Mouse (Mus musculus) left cerebral cortex, adult 9 months (tissue): ENCODE data around the gene Pjvk.

Experiments used
- DNase-seq, 2 experiments: peaks; one replicate each; pipeline ENCODE4 v3.0.0; 2022; ENCODE audit warnings: low spot score in 2 of 2

The Pjvk gene

GRCm38 (mm10) chr2:76667200-76667599, 18.9 kb downstream of the Pjvk start:
- DNase-seq, result no peak

GRCm38 (mm10) chr2:76671641-76672040, 23.4 kb downstream of the Pjvk start:
- DNase-seq, result no peak

GRCm38 (mm10) chr2:76672134-76672745, 24.0 kb downstream of the Pjvk start:
- DNase-seq, result no peak

DNA sequence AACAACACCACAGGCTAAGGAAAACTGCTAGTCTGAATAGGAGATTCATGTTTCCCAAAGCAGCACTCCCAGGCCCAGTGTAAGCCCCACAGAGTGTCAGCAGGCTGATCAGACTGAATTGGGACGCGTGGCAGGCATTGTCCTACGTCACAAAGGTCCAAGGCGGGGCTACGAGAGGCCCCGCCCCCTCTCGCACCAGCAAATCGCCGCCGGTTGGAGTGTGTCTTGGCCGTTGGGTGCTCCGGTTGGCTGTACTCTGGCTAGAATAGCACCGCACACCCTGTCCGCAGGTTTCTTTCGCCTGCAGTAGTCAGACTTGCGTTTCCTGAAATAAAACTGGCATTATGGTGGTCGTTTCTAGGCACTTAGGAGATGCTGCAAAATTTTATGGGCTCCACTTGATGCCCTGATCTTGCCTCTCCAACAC, 24.7 kb downstream of the Pjvk start, which contains the start of gene Fkbp7:
Gene Fkbp7 (minus strand): TSS at position 151 of the 427 bp plus-strand sequence.
- DNase-seq, result peak; percentile 66 to 91

DNA sequence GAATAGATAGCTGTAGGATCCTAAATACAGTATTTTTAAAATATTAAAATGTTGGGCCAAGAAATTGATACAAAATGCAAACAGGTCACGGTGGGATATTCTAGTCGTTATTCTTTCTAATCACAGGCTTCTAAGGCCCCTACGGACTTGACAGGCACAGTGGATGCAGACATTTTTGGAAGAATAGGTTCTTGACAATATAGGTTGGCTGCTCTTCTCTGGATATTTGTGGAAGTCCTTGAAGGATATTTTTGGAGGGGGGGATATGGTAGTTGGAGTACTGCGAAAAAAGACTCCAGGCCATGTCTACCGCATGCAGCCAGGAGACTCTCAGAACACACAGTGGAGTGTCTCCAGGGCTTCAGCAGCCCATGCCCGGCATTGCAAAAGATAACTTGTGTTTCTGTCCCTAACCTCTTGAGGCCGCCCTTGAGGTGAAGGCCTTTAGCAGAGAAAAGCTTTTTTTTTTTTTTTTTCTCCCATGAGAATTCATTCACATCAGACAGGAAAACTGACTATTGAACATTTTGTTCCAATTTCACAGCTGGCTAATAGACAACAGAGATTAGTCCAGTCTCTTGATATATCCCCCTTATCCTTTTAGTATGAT, 25.3 kb downstream of the Pjvk start:
- no peak for DNase-seq

- DNase-seq, result peak; percentile 36 to 80
Observed at GRCm38 (mm10) chr2:76674725-76675427, 26.6 kb downstream of the Pjvk start, which contains the start of gene Plekha3. Gene Plekha3, plus strand, starts transcription at chr2:76675281.

GRCm38 (mm10) chr2:76675451-76675850, 27.2 kb downstream of the Pjvk start:
- DNase-seq, result no peak

DNA sequence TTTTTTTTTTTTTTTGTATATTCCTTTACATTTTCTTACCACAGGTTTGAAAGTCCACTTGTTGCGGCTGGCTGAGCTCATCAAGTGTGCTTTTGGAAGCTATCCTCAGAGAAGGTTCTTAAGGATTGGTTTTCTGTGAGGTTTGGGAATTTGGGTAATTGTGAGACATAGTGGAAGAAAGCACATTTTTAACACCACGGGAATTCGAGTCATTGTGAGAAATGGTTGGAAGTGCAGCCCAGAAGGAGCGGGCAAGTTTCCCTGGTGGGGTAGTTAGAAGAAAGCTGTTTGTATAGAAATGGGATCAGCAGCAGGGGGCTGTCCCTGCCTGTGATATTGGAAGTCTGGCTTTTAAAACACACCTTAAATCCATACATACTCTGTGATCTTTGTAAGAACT, 27.7 kb downstream of the Pjvk start:
- no peak for DNase-seq

GRCm38 (mm10) chr2:76676401-76677226, 28.3 kb downstream of the Pjvk start:
- no peak for DNase-seq

- no peak for DNase-seq
Observed at GRCm38 (mm10) chr2:76682301-76682700, 34.0 kb downstream of the Pjvk start.

DNA sequence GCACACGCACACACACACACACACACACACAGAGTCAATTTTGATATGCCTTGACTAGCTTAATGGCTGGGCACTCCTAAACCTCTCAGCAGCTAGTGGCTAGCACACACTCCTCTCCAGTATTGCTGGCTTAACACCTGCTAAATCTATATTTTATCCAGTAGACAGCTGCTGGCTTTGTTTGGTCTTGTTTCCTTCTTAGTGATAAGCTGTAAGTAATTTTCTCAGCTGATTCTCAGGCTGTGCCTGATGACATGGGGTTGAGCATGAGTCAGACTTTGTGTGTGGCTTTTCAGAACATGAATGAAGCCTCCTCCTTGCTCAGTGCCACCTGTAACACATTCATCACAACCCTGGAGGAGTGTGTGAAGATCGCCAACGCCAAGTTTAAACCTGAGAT, 38.7 kb downstream of the Pjvk start:
- DNase-seq, result no peak

- DNase-seq, result no peak
Observed at GRCm38 (mm10) chr2:76687608-76688007, 39.3 kb downstream of the Pjvk start.

GRCm38 (mm10) chr2:76688162-76688561, 39.9 kb downstream of the Pjvk start:
- no peak for DNase-seq

- DNase-seq, result no peak
Observed at GRCm38 (mm10) chr2:76690436-76691204, 42.3 kb downstream of the Pjvk start.

- no peak for DNase-seq
Observed at GRCm38 (mm10) chr2:76693765-76694164, 45.5 kb downstream of the Pjvk start.

DNA sequence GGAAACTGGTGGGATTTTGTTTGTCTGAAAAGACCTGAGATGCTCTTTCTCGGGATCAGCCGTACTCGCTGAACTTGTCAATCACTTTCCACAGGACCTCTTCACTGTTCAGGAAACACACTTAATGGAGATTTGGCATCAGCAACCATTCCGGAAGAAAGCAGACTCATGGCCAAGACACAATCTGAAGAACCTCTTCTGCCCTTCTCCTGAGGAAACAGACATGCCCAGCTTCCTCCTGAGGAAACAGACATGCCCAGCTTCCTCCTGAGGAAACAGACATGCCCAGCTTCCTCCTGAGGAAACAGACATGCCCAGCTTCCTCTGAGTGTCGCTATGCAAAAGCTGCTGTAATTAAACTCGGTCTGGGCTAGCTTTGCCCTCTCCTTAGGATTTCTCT, 47.0 kb downstream of the Pjvk start:
- no peak for DNase-seq

GRCm38 (mm10) chr2:76702188-76702587, 53.9 kb downstream of the Pjvk start:
- DNase-seq, result no peak

GRCm38 (mm10) chr2:76702751-76703150, 54.5 kb downstream of the Pjvk start:
- DNase-seq, result no peak

DNA sequence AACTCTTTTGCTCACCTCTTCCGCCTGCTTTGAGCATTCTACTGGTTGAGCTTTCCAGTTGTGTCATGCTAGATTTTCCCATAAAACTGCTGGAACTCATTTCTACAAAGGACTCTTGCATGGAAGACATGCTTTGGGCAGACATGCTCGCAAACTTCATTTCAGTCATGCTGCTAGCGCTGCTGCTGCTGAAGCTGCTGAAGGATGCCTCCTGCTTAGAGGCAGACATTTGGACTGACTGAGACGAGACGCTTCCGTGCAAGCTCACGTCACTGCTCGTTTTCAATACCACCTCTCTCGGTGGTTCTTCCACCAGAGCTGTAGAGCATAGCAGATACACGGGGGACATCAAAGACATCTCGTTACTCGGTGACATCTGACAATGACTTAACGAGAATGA, 57.4 kb downstream of the Pjvk start:
- no peak for DNase-seq
